Mouse (Mus musculus) ovary, postnatal 14 days (tissue): ENCODE results near the gene Gm29797.

Source experiments
- DNase-seq: peaks from one replicate; pipeline ENCODE4 v3.0.0; 2022; ENCODE audit warnings: low spot score

Gene Gm29797

DNA sequence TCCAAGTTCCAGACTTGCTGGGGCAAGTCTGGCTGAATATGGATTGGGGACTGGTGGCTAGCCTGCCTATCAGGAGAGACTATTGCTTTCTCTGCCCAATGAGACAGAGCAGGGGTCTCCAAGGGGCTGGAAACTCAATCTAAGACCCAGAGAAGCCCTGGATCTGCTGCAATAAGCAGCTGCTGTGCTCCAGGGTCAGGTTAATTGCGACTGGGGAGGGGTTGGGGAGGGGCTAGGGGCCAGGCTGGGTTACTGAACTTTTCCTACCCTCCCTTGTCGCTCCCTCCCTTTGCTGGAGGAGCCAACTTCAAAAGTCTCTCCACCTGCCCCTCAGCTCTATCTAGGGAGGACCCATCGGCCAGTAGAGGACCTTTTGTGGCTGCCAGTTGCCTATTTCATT is at the start of gene Gm29797:
TSS of gene Gm29797 (plus strand) at position 301 of the 400 bp plus-strand sequence.
- DNase-seq = no peak

DNA sequence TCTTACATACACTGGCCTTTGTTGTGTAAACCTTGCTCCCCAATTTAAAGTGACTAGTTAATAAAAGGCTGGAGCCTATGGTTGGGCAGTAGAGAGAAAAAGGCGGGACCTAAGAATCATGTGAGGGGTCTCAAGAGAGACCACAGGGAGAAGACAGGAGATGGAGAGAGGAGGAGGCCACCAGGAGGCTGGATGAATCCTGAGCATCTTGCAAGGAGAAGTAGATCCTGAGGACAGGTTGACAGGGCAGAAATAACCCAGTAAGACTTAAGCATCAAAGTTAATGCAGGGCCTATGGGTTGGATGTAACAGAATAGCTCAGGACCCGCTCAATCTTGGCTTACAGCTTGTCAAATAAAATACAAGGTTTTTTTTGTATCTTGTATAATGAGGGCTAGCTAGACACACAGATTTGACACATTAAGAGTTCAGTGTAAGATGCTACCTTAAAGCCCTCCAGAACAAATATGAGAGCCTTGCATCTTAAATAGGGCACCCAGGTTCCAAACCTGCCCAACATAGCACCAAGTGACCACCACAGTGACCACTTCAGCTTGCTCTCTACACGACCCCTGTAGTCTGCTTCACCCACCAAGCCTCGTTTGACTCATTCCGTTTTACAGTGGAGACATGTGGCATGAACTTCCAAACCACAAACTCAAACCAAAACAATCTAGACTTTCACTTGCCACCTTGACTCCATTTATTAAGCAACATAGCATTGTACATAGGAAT is 37.9 kb upstream of the Gm29797 start:
- DNase-seq = no peak

DNA sequence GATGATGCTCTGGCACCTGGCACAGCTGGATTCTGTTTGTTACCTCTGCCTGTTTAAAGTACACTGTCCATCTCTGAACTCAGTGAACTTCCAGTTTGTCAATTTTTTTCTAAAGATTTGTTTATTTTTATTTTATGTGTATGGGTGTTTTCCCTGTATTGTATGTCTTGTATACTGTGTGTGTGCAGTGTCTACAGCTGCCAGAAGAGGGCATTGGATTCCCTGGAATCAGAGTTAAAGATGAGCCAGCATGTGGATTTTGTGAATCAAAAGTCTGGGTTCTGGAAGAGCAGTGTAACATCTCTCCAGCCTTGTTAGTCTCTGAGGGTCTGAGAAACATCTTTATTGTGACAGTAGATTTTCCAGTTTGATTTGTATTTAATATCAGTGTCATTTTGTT is 33.4 kb upstream of the Gm29797 start:
- no peak for DNase-seq

DNA sequence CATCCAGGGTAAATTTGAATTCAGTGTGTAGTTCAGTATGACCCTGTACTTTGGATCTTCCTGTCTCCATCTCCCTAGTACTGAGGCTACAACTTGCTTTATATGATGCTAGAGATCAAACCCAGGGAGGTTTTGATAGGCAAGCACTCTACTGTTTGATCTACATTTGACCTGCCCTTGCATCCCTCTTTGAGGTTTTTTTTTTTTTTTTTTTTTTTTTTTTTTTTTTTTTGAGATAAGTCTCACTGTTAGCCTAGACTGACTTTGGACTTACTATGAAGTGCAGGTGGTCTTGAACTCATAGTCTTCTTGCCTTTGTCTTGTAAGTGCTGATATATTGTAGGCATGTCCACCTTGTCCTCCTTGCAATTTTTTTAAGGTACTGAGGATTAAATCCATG is 28.4 kb upstream of the Gm29797 start:
- DNase-seq = no peak

DNA sequence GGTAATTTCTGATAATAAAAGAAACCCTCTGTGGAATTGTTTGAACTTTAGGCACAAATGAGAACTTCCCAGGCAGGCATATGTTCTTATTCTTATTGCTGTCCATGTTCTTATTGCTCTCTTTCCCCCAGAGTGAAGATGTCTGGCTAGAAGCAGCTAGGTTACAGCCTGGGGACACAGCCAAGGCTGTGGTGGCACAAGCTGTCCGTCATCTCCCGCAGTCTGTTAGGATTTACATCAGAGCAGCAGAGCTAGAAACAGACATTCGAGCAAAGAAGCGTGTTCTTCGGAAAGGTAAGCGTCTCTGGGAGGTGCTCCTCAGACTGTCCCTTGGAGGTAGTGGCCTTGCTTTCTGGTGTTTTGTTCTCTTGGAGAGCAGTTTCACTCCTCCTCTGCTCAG is 24.2 kb upstream of the Gm29797 start:
- DNase-seq = no peak

DNA sequence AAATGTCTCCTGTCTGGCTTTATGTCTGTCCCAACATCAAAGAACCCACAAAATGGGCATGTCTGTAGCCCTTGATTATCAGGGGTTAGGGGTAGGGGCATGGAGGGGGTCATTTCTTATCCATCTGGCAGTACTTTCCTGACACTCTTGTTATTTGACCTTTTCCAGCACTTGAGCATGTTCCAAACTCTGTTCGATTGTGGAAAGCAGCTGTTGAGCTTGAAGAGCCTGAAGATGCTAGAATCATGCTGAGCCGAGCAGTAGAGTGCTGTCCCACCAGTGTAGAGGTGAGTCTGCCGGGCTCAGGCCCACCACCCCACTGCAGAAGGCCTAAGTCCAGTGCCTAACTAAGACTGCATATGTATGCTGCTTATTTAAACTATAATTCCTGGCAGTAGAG is 21.0 kb upstream of the Gm29797 start:
- DNase-seq = no peak

DNA sequence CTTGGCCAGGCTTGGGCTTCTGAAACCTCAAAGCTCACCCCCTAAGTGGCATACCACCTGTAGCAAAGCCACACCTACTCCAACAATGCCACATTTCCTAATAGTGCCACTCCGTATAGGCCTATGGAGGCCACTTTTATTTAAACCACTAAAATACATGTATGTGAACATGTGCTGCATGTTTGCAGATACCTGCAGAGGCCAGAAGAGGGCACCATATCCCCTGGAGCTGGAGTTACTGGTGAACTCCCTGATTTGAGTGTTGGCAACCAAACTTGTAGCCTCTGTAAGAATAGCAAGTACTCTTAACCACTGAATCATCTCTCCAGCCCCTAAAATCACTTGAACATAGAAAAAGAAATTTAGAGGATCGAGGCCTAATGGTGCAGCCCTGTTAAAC is 12.5 kb upstream of the Gm29797 start:
- peak; percentile 41 for DNase-seq

DNA sequence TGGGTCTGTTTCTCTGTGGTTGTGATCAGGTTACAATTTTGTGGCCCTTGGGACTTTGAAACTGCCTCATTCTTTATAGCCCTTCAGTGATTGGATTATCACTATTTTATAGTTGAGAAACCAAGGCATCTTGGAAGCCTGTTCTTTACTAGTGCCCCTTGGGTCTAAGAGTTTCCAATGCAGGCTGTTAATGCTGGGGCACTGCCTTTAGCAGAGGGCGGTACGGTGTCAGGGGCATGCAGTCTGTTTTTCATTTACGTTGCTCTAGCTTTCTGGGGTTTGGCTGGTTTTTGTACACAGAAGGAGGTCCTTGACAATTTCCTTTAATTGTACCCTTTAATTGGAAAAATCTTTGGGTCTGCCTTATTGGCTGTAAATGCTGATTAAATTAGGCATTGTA is 11.2 kb upstream of the Gm29797 start:
- no peak for DNase-seq

DNA sequence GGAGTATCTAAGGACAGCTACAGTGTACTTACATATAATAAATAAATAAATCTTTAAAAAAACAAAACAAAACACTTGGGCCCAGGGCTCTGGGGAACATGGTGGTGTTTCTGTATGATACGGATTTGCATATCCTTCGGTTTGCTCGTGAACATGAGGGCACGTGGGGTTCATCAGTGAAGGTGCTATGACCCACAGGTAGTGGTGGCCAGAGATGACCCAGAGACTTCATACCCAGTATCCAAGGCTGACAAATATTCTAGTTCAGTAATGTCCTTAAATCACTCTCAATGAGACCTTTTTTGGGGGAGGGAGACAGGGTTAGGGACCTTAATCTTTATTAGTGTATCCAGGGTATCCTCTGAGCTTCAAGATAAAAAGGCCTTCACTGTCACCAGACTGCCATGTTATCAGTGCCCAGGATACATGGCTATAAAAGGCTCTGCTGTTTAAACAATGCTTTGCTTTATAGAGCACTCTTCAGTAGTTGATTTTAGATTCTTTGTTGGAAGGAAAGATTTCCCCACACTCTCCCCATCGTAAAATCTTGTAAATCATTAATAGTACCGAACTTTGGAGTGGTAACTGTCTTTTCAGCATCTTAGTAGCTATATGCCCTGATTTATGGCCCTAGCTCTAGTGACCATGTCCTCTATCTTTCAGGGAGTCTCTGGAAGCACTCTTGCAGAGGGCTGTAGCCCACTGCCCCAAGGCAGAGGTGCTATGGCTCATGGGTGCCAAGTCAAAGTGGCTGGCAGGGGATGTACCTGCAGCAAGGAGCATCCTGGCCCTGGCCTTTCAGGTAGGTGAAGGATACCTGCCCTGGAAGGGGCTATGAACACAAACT is 10.0 kb upstream of the Gm29797 start:
- no peak for DNase-seq

DNA sequence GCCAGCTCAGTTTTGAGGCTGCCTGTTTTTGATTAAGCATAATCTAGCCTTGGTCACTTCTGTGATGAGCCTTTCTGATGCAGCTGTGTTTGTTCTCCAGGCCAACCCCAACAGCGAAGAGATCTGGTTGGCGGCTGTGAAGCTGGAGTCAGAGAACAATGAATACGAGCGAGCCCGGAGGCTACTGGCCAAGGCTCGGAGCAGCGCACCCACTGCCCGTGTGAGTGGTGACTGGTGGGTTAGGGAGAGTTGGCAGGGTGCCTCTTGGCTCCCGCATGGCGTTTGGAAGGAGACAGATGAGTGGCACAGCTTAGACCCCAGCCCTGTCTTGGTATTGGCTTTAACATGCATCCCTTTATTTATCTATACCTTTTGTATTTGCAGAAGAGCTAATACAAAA is 7.9 kb upstream of the Gm29797 start:
- DNase-seq = no peak

DNA sequence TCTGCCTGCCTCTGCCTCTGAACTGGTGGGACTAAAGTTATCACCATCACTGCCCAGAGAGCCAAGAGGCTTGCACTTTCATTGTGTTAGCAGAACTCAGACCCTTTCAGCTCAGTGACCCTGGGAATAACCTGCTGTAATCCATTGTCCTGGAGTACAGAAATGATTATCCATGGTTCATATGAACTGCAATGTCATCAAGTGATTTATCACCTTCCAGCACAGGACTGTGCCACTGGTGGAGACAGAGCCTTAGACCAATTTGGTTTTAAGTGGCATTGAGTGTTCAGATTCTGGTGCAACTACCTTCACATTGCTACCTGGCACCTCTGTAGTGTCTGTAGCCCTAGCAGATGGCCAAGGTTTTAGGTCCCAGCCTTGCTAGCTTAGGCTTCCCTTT is 3.8 kb upstream of the Gm29797 start:
- DNase-seq = no peak

DNA sequence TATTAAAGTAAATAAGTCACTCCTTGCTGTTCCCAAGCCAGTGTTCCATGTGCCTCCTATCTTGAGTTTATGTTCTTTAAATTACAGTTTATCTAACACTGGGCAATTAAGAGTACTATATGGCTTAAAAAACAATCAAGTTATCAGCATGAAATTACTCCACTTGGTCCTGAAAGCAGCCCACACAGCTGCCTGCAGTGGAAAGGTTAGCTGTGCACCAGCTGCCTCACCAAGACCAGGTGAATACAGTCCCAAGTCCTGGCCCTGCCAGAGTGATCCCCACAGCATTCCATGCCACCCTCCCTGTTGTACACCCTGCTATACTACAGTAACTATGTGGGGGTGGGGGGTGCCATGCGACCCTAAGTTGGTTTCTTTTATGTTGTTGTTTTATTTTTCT is 3.3 kb upstream of the Gm29797 start:
- DNase-seq = no peak

DNA sequence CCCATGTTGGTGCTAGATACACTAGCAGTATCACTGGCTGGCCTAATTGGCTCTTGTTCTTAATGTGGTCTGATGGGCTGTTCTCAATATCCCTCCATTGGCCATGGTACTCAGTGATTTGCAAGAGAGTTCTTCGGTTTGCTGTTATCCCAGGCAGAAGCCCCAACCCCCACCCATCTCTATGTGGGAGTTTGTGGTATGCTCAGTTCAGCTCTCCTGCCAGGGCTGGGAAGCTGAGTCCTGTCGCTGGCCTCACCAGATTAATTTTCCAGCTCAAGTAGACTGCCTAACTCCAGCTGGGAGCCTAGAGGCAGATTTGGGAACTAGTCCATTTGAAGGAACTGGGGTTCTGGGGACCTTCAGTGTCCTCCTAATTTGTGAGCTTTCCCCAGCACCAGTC is 607 bp downstream of the Gm29797 start:
- no peak for DNase-seq

DNA sequence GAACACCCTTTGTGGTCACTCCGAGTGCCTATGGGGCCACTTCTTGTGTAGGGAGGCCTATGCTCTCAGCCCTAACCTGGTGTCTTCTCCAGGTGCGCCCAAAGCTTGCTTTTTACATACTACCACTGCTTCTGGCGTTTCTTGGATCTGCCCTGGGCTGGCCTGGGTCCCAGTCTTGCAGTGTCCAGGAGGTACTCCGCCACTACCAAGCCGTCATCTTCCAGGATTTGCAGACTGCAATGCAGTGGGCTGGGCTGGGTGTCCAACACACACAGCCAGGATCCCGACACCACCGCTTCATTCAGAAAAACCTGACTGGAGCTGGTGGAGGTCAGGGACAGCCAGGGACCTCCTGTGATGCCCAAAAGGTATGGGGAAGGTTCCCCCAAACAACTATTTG is 1.7 kb downstream of the Gm29797 start:
- DNase-seq = no peak

DNA sequence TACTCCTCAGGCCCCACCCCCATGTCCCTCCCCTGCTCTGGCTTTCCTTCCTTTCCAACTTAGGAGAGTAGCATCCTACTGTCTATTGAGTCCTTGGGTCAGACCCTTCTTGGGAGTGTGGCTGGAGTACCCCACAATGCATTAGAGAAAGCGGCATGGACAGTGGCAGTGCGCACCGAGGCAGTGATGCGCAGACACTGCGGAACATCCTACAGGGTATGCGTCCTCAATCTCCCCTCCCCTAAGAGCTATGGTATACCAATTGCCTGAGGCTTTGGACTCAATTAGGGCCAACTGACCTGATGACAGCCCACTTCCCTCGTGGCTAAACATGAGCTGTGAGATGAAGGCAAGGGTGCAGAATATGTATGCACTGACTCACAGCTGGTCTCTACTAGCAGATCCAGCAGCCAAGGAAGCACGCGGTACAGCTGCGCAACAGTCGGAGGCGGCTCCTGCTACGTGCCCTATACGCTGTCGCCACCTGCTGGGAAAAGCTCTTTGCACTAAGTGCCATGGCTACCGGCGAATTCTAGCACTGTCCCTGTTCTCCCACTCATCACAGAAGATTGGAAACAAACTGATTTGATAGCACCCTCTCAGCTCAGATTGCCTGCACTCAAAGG is 2.2 kb downstream of the Gm29797 start:
- DNase-seq = no peak

DNA sequence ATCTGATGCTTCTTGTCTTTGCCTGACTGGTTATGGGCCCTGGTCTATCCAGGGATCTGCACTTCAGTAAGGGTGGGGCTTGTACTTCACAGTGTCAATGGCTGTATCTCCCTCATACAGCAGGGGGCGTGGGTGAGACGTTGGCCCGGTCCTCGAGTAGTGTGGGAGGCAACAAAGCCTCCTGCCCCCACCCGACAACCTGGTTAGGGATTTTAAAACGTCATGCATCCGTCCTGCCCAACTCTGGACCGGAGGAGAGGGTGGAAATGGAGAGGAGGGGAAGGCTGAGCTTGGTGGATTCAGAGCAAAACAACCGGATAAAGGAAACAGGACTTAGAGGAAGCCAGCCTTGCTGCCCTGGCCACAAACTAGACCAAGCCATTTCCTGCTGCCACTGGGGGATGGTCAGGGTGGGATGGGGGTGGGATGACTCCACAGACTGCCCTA is 2.8 kb downstream of the Gm29797 start:
- DNase-seq = peak; percentile 81

DNA sequence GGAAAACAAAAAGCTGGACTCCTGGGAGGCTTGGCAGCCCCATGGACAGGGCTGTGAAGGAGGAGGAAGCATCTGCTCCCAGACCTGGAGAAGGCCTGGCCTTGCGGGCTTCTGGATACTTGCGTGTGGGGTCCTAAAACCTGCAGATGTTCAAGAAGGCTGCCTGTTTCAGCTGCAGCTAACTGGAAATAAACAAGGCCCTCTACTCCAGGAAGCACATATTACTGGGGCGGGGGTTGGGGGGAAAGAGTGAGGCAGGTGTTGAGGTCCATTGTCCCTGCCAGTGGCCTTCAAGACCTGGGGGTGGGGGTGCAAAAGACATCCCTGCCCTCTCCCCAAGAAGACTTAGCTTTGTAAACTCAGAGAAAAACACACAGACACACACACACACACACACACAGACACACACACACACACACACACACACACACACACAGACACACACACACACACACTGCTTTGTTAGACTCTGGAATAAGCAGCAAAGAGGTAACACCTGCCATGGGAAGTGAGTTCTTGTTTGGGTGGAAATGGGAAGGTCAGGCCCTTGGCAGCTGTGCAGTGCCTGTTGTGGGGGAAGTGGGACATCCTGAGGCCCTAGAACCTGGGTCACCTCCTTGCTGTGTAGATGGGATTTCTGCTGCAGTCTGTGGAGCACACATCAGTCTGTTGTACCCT is 5.9 kb downstream of the Gm29797 start:
- DNase-seq = no peak

DNA sequence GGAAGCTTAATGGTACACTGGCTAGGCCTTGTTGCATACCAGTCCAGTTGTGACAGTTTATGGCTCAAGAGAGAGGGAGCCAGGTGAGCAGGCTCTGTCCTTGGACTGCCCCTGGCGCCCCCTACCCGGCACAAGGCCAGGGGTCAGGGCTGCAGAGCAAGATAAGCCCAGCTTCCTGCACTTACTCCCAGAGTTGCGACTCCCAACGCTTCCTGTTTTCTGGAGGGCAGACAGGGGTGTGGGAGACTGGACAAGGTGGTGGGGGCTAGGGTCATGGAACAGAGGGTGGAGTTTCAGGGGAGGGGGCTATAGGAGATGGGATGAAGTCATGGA is 6.4 kb downstream of the Gm29797 start:
- no peak for DNase-seq

DNA sequence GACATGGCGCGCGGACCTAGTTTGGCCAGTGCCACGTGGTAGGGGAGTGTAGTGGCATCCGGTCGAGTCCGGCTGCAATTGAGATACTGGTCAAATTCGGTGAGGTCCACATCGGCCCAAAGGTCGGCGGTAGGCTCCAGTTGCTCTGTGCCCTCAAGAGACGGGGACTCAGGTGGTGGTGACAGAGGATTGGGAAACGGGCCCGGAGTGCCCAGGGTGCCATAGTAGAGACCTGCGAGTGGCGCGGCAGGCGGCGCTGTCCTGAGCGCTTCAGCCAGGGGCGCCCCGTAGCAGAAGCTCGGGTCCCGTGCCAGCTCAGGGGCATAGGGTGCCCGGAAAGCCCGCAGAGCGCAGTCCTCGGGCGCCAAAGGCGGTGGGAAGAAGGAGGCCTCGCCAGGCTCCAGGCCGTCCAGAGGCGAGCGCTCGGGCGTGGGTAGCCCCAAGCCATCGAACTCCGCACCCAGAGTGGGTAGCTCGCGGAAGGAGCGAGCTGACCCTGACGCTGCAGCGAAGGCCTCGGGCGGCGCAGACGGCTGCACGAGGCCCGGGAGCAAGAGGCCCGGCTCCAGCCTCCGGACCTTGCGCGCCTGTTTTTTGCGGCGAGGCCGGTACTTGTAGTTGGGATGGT is 13.6 kb downstream of the Gm29797 start:
- no peak for DNase-seq

DNA sequence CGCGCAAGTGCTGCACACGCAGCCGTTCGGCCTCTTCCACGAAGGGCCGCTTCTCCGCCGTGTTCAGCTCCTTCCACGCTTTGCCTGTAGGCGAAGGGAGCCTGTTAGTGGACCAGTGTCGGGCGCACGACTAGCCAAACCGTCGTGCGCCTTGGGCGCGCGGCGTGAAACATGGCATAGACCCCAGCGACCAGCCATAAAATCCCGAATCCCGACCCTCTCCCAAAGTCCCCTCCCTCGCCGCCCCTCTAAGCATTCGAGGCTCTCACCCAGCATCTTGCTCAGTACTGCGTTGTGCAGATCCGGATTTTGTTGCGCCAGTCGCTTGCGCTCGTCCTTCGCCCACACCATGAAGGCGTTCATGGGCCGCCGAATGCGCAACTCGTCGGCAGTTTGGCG is 14.1 kb downstream of the Gm29797 start:
- DNase-seq = no peak

DNA sequence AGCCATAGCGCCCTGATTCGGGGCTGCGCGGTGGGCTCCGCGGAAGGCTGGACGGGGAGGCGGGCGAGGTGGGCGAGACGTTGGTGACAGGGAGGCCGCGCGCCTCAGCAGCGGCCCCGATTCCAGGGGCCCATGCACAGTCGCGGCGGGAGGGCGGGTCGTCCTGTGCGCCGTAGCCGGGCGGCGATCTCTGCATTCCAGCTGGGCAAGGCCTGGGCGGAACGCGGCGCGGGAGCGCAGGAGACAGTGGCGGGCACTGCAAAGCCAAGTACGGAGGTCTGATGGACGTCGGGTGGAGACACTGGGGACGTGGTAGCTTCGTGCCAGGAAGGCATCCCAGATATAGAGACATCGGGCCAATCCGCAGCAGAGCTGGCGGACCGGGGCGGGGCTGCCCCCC is 14.5 kb downstream of the Gm29797 start, which contains the start of gene Sox18:
TSS of gene Sox18 (minus strand) at position 315 of the 400 bp plus-strand sequence.
- DNase-seq = peak; percentile 45

DNA sequence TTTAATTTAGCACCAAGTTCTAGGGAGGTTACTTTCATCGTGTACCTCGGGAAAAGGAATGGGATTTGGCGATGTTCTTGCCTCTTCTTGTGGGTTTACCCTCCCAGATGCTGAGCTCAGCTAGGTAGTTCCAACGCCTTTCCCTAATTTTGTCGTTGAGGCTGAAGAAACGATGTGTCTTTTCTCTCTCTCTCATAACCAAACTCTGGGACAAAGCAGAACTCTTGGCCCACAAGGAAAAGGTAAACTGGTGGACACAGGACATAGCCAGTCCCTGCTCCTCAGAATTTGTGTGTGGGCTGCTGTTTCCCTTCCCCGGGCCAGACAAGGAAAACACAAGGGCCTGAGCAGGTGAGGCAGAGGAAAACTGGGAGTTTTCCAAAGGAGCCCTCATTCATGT is 15.2 kb downstream of the Gm29797 start:
- DNase-seq = no peak
